Mouse (Mus musculus): ENCODE measurements around the gene Ccnd3.

GRCm38 (mm10) chr17:47523211-47523682 lies 18.4 kb downstream of the Ccnd3 start:
- TF ChIP-seq CTCF (IDR thresholded peaks at IDR 0.05; ENCODE audit: borderline replicate concordance, extremely low read depth, insufficient read depth, insufficient read length) (no peak), POLR2A (IDR thresholded peaks at IDR 0.05; ENCODE audit: borderline replicate concordance, extremely low read depth, insufficient read depth, insufficient read length, poor library complexity, severe bottlenecking) (no peak)

Data from brain, embryonic 14.5 days (tissue).